Mouse (Mus musculus): ENCODE results near the gene Mlycd. TPM values are rescaled to one million over a fixed set of nuclear protein-coding genes. Genes with fewer than 3 reads are reported as not detected.

The Mlycd gene
- total RNA-seq, 1 experiment from 2014 or later = 8.7 TPM

DNA sequence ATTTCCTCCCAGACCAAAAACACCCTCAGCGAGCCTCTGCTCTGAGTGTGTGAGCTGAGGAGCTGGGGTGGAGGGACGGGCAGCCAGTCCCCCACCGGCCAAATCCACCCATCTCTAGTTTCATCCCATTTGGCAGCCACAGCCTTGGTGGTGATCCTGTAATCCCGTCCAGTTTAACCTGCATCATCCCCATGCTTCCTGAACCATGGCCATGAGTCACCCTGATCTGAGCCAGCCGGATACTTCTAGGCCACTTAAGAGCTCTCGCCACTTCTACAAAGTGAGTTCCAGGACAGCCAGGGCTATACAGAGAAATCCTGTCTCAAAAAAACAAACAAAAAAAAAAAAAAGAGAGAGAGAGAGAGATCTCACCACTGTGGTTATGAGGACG is 33.7 kb downstream of the Mlycd start:
- ATAC-seq (replicated peaks; ENCODE audit: insufficient number of reproducible peaks, low FRiP score, low TSS enrichment, poor library complexity, severe bottlenecking) = no peak

DNA sequence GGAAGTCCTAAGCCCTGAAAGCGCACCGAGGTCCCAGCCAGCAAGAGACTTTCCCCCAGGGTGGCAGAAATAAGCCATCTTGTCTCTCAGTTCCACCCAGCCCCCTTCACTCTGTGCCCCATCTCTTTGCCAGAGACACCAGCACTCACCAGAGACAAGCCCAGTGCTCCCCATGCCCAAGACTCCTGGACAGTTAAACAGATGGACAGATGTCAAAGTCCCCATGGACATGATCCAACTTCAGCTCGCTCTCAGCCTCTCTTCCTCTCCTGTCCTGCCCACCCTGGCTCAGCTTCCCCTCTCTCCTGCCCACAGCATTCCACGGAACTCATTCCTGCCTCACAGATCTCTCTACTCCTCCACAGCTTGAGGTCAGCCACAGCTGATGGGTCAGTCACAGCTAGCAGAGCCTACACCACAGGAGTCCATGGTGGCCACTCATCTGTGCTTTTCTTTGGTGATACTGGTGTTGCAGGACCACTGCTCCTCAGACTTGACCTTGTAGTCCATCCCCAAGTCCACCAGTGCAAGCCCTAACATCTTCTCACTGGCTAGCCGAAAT is 34.2 kb downstream of the Mlycd start:
- no peak for ATAC-seq (replicated peaks; ENCODE audit: insufficient number of reproducible peaks, low FRiP score, low TSS enrichment, poor library complexity, severe bottlenecking)

DNA sequence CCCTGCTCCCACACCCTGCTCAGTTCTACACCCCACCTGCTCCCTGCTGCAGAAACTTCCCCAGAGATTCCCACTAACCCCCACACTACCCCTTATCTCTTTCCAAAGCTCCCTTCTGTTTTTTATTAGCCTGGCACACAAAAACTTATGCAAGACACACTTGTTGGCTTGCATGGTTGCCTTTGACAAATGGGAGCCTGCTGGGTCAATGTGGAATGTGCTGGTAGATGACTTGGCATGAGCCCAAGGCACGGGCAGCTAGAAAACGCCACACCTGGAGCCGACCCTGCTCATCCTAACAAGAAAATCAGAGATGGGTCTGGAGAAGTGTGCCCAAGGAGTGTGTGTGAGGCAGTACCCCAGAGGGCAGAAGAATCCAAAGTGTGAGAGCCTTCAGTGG is 34.9 kb downstream of the Mlycd start:
- no peak for ATAC-seq (replicated peaks; ENCODE audit: insufficient number of reproducible peaks, low FRiP score, low TSS enrichment, poor library complexity, severe bottlenecking)

DNA sequence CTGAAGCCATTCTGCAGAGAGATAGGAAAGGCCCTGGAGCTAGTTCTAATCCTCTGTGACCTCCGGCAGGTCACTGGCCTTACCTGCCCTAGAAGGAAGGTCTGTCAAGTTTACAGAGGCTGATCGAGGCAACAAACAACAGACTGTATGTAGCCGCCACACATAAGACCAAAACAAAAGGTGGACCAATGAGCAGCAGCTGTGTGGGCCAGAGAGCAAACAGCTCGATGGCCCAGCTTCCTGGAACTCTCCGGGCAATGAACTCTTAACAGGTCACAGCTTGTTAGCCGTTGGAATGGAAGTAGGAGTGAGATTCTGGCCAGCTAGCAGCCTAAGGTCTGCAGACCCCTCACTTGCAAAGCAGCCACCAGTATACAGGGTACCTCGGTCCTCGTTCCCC is 35.6 kb downstream of the Mlycd start:
- no peak for ATAC-seq (replicated peaks; ENCODE audit: insufficient number of reproducible peaks, low FRiP score, low TSS enrichment, poor library complexity, severe bottlenecking)

DNA sequence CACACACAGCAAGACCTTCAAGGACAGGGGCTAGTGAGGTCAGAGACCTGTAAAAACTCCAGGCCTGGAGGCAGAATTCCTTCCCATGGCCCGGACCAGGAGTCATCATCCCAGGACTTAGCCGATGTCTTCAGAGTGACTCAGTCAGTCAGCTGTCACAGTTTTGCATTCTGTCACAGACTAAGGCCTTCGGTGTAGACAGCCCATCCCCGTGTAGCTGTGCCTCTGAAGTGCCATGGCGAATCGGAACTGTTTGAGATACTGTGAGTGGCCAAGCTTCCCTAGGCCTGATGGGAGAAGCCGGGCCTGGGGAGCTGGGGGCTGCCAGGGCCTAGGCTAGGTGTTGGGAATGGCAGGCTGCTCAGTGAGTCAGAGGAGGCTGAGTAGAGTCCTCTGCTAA is 36.0 kb downstream of the Mlycd start:
- no peak for ATAC-seq (replicated peaks; ENCODE audit: insufficient number of reproducible peaks, low FRiP score, low TSS enrichment, poor library complexity, severe bottlenecking)

DNA sequence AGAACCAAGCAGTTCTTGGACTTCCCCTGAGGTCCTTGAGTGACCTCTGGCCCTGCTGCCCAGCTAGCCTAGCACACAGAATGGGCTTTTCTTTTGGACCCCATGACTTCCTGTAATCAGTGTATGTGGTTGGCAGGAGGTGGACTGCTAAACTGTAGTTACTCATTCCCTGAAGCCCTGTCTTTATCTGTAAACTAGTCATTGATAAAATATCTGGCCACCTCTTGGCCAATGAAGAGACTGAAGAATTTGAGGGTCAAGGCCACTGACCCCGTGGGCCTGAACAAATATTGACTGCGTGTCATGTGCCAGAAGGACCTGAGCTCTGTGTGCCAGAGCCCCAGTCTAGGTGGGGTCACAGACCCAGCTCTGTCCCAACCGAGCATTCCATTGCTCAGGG is 37.7 kb downstream of the Mlycd start:
- ATAC-seq (replicated peaks; ENCODE audit: insufficient number of reproducible peaks, low FRiP score, low TSS enrichment, poor library complexity, severe bottlenecking) = no peak

DNA sequence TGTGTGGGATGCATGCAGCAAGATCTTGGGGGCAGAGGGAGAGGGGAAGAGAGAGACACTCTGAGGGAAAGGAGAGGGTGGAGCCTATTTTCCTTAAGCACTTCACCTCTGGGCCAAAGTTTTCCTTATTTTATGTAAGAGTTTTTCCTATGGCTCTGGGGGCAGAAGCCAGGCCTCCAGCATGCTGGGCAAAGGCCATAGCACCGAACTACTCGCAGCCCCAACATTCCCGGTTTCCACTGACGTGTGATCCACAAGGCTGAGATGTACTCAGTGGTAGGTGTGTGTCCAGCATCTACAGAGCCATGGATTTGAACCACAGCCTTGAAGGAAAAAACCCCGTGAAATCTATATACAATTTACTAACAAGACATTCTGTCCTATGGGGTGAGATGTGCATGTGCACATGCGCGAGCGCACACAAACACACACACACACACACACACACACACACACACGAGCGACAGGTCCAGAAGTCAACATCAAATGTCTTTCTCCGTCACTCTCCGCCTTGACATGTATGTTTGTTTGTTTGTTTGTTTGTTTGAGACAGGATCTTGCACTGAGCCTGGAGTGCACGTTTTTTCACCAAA is 39.0 kb downstream of the Mlycd start, which contains the start of gene Osgin1:
Osgin1 (plus strand) TSS at position 543 of the 593 bp plus-strand sequence.
- ATAC-seq (replicated peaks; ENCODE audit: insufficient number of reproducible peaks, low FRiP score, low TSS enrichment, poor library complexity, severe bottlenecking) = no peak

DNA sequence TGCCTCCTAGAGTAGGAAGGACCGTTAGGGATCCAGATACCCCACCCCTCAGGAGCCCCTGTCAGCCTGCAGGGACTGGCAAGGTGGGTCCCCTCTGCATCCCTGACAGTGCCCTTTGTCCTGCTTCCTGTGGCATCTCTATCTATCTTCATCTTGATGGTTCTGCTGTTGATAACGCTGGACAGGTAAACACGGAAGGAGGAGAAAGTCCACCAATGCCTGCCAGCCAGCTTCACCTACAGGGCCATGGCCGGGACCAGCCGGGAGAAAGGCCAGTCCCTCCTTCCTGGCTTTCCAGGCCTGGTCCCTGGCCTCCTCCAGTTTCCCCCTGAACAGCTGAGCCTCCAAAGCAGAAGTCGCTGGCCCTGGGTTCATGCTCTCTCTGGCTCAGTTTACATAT is 39.9 kb downstream of the Mlycd start:
- no peak for ATAC-seq (replicated peaks; ENCODE audit: insufficient number of reproducible peaks, low FRiP score, low TSS enrichment, poor library complexity, severe bottlenecking)

DNA sequence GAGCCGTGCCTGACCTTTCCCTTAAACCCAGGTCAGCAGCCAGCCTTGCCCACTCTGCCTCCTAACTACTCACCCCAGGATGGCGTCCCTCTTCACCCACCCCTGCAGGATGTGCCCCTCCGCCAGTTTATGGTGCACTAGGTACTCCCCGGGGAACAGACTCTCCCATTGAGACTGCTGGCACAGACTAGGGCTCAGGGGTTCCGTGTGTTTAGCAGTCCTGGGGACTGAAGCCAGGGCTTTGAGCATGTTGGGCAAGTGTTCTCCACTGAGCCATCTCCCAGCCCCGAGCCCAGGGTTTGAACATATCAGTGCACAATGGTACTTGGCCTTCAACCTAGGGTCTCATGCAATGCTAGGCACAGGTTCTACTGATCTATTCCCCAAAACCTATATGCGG is 40.8 kb downstream of the Mlycd start:
- ATAC-seq (replicated peaks; ENCODE audit: insufficient number of reproducible peaks, low FRiP score, low TSS enrichment, poor library complexity, severe bottlenecking) = no peak

DNA sequence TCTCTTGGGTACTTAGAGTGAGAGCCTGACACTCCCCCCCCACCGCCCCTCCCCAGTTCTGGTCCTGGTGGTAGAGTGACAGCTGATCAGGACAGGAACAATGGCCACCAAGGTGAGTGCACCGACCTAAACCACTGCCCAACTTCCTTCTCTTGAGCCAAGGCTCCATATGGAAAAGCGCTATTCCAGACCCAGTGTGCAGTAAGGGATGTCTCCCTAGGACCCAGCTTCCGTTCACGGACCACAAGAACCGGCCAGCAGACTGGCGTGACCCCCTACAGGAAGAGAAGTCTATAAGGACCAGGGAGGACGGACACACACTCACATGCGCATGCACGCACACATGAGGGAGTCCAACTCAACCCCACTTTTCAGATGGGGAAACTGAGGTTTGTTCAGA is 41.7 kb downstream of the Mlycd start:
- ATAC-seq (replicated peaks; ENCODE audit: insufficient number of reproducible peaks, low FRiP score, low TSS enrichment, poor library complexity, severe bottlenecking) = no peak

DNA sequence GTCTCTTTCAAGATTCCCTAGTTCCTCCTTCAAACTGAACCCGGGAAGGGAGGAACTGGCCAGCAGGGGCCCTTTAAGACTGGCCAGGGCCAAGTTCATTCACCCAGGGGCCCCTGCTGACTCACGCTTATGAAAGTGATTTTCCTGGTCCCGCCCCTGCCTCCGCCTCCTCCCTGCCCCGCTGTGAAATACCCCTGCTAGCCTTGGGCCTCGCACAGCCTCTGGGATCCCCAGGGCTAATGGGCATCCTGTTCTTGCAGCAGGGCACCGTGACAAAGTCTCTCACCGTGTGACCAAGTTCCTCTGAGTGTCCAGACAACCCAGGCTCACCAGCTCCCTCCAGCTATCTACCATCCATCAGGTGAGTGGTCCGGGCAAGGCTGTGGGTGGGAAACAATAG is 42.3 kb downstream of the Mlycd start:
- ATAC-seq (replicated peaks; ENCODE audit: insufficient number of reproducible peaks, low FRiP score, low TSS enrichment, poor library complexity, severe bottlenecking) = peak; percentile 77

DNA sequence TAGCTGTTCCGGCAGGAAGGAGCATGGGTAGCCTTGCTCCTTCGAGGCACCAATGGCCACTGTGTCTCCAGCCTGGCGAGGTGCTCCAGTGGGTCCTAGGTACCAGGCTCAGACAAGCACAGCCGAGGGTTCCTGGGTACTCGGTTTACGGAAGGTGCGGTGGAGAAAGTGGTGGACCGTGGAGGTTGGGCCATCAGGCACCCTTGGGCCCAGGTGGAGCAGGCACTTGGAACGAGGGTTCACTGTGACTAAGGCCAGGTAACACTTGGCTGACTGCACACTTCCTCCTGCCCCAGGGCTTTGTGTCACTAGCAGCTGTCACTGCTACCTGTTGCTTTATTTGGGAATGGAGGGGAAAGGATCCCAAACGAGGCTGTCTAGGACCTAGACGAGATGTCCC is 42.8 kb downstream of the Mlycd start:
- ATAC-seq (replicated peaks; ENCODE audit: insufficient number of reproducible peaks, low FRiP score, low TSS enrichment, poor library complexity, severe bottlenecking) = no peak

DNA sequence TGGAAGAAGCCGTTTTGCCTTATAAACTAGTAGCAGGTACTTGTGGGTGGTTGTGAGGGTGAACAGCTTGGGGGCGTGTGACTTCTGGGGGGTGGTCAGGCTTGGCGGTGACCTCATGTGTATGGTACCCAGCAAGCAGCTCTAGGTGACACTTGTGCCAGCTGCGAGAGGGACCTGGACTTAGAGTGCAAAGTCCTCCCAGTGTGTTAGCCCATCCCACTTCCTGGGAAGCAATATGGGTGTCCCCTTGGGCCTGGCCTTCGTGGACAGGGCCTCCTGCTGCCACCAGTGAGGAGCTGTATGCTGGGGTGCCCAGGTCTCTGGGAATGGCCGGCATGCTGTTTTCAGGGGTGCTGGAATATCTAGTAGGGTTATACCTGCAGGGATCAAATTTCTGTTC is 44.2 kb downstream of the Mlycd start:
- no peak for ATAC-seq (replicated peaks; ENCODE audit: insufficient number of reproducible peaks, low FRiP score, low TSS enrichment, poor library complexity, severe bottlenecking)

DNA sequence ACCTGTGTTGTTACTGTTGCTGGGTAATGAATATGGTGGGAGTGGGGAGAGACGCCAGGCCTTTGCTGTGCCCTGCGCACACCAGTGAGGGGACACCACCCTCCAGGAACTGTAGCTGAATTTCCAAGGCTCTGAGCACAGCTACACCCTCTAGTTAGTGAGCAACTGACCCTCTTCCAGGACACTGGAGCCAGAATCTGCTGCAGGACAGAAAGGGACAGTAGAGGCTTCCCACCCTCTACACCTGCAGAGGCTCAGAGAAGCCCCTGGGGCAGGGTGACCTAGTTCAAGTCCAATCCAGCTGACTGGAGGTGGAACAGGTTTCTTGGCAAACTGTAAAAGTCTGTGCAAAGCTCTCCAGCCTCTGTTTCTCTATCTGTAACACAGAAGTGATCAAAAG is 44.7 kb downstream of the Mlycd start:
- ATAC-seq (replicated peaks; ENCODE audit: insufficient number of reproducible peaks, low FRiP score, low TSS enrichment, poor library complexity, severe bottlenecking) = no peak

DNA sequence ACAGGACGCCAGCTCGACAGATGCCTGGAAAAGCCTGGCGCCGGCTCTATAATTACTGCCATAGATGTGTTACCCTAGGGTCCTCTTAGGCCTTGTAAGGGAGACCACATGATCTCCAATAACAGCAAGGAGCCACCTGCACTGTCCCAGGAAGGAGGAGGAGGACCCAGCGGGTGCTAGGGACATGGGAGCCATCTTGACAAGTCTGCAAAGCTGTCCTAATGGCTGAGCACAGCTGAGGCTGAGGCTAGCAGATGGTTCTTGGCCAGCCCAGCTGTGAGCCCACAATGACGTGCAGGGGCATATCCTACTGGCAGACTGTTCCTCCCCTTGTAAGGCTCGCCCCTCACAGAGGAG is 45.2 kb downstream of the Mlycd start:
- no peak for ATAC-seq (replicated peaks; ENCODE audit: insufficient number of reproducible peaks, low FRiP score, low TSS enrichment, poor library complexity, severe bottlenecking)

DNA sequence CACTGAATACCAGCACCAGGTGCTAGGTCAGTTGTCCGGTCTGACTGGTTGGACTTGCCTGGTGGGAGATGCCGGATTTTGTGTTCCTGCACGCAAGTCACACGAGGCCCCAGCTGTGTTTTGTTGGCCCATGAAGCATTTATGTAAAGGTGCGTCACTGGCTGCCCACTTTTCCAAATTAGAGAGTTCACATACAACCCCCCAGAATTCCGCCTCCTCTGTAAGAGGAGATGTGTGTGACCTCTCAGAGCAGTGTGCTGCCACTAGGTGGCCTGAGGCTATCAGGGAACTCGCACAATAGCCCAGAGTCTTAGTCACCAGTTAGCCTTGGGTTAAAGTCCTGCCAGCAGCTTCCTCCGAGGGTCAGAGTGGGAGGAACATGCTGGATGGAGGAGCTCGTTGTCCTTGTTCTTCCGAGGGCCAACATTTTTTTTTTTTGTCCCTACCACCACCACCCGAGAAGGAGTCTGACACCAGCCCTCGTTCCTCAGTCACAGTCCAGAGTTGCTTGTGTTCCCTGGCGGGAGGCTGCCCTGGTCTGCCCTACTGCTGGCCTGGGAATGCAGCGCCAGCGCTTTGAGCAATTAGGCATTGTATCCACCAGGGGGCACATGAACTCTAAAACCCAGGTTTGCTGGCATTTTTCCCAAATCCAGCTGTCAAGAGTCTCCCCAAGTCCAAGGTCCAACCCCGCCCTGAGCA is 45.7 kb downstream of the Mlycd start:
- ATAC-seq (replicated peaks; ENCODE audit: insufficient number of reproducible peaks, low FRiP score, low TSS enrichment, poor library complexity, severe bottlenecking) = no peak; the same call in 1 of the 2 replicates

DNA sequence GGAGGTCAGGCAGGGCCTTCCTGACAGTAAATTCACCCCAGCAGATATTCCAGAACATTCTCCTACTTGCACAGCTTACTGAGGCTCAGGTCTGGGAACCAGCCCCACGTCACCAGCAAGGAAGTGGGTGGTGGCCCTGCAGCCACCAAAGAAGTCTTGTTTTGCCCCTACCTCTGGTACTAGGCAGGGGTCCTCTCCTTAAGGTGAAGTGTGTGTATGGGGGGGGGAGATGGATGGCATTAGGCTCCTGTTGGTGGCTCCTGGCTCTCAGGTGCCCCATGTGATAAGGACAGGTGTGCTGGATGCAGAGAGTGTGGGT is 46.2 kb downstream of the Mlycd start:
- no peak for ATAC-seq (replicated peaks; ENCODE audit: insufficient number of reproducible peaks, low FRiP score, low TSS enrichment, poor library complexity, severe bottlenecking)

DNA sequence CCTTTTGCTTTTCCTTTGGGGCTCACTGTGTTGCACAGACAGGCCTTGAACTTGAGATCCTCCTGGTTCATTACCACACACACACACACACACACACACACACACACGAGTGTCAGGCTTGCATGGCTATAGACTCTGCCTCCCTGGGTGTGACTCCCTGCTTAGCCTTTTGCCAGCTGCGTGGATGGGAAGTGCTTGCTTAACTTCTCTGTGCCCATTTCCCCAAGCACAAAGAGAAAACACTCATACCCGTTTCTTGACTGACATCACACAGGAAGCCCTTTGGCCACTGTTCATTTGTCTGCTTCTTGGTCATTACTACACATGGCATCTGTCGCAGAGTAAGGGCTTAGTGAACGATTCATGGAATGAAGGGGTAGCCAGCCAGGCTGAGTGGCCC is 47.3 kb downstream of the Mlycd start:
- ATAC-seq (replicated peaks; ENCODE audit: insufficient number of reproducible peaks, low FRiP score, low TSS enrichment, poor library complexity, severe bottlenecking) = 0 out of 2 replicates have a peak, but pooled peaks have one; percentile 11

DNA sequence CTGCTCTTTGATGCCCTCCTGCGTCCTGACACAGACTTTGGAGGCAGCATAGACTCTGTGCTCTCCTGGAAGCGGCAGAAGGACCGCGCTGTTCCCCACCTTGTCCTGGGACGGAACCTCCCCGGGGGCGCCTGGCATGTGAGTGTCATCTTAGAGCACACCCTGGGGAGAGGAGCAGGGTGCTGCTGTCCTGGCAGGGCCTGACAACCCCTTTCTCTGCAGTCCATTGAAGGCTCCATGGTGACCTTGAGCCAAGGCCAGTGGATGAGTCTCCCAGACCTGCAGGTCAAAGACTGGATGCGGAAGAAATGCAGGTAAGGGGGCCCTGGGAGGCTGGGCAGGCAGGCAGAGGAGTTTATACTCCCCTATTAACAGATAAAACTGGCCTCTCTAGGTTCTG is 48.3 kb downstream of the Mlycd start:
- no peak for ATAC-seq (replicated peaks; ENCODE audit: insufficient number of reproducible peaks, low FRiP score, low TSS enrichment, poor library complexity, severe bottlenecking)

DNA sequence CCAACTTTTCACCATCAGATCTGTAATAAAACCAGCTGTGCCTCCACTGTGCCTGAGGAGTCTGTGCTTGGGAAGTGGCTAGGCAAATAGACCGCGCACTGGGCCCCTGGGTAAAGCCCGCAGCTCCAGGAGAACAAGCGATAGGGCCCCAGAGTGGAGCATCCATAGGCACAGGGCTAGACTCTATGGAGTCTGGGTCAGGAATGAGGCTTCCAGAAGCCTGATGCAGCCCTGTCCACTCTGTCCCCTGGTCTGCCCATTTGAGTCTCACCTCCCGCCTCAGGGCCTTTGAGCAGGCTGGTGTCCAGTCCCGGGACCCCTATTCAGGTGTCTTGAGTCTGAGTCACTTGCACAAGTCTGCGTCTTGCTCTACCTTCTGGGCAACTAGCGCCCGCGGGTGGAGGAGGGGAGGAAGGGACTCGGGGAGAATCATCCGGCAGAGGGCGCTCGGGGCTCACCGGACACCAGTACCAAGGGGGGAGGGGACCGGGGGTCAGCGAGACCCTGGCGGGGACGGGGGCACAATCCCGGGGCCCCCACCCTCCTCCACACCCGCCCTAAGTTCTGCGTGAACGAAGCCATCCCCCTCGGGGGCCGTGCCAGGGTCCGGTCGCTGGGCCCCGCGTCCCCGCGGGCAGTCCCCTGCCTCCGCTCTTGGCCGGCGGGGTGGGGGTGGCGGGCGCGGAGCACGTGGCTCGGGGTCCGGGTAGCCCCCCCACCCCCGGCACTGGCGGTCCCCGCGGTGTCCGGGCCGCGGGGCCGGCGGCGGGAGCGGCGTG is 51.7 kb downstream of the Mlycd start, which contains the start of gene Necab2:
Necab2 (plus strand) TSS at position 509 of the 779 bp plus-strand sequence.
- ATAC-seq (replicated peaks; ENCODE audit: insufficient number of reproducible peaks, low FRiP score, low TSS enrichment, poor library complexity, severe bottlenecking) = no peak

Data from monocyte, adult 5-6 weeks (primary cell).